Mouse (Mus musculus) heart, embryonic 10.5 days (tissue): ENCODE results near the gene Mybphl. TPM values are rescaled to one million over a fixed set of nuclear protein-coding genes. Genes with fewer than 3 reads are reported as not detected.

Experiments used
- DNase-seq: peaks from one replicate; pipeline ENCODE4 v3.0.0-alpha.2; 2017; ENCODE audit warnings: low spot score
- H3K27ac ChIP-seq: fragments of 300-500 bp; sonication (generic); 2 replicates; pipeline ENCODE4 v1.5.1; 2016; ENCODE audit warnings: mild to moderate bottlenecking
- H3K27me3 ChIP-seq: fragments of 300-500 bp; sonication (generic); 2 replicates; pipeline ENCODE4 v1.6.1; 2016; ENCODE audit warnings: mild to moderate bottlenecking; ENCODE audit not compliant: poor library complexity, insufficient read depth, severe bottlenecking
- H3K36me3 ChIP-seq: fragments of 300-500 bp; sonication (generic); 2 replicates; pipeline ENCODE4 v1.6.1; 2016; ENCODE audit warnings: mild to moderate bottlenecking, moderate library complexity
- H3K4me1 ChIP-seq: fragments of 300-500 bp; sonication (generic); 2 replicates; pipeline ENCODE4 v1.6.1; 2016; ENCODE audit warnings: mild to moderate bottlenecking
- H3K4me3 ChIP-seq: fragments of 300-500 bp; sonication (generic); 2 replicates; pipeline ENCODE4 v1.5.1; 2016; ENCODE audit warnings: mild to moderate bottlenecking, moderate library complexity
- H3K9me3 ChIP-seq: fragments of 300-500 bp; sonication (generic); 2 replicates; pipeline ENCODE4 v1.6.1; 2016; ENCODE audit warnings: mild to moderate bottlenecking, moderate library complexity
- WGBS: fragments of 180-500 bp; shearing (Covaris S2); methylation state at CpG from one replicate; pipeline ENCODE4 v1.1.7; 2016; 5-methylcytosine and 5-hydroxymethylcytosine counted together
- polyA plus RNA-seq: library from polyadenylated mRNA; unstranded; fragments of >200 nt; fragmentation: Nextera tagmentation; extraction: Ambion mirVana; gene quantifications from 2 replicates; pipeline ENCODE4 v1.2.1, GENCODE M21; 2016

Mybphl gene
- polyA plus RNA-seq, 1 experiment from 2014 or later: 60.0 TPM

DNA sequence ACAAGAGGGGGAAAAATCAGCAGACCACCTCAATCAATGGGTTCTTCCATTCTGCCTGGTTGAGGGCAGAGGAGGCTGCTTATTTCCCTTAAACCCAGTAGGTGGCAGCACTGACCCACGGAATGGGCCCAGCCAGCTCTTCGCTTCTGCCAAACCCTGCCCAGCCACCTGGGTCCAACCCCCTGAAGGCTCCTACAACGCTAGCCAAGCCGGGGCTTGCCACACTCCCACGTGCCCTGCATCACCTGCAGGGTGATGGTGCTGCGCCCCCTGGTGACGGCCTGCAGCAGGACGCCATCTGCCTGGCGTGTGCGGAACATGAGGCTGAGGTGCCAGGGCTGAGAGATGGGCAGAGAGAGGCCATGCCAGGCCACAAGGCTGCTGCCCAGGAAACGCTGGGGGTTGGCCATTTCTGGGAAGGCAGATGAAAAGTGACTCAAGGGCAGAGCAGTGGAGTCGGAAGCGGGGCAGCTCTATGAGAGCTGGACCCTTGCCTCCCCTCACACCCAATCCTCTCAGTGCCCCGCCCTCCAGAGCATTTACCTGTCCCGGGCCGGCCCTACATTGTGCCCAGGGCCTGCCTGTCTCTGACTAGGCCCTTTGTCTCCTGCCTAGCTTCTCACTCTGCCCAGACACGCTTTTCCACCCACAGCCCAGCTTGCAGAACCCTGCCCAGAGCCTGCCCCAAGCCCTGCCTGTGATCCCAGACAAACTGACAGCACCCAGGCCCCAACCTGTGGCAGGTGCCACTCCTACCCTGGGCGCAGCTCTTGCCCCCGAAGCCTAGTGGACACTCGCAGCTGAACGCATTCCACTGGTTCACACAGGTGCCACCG, 37.2 kb downstream of the Mybphl start:
- DNase-seq: peak; percentile 92
- Histone ChIP-seq H3K27me3 (peaks cover 68% of the 10 kb centered on the region), H3K4me3 (peak overlapping the region; percentile 36), H3K27ac (no peak overlapping the region), H3K9me3 (no peaks in the 10 kb centered on the region), H3K36me3 (no peaks in the 10 kb centered on the region), H3K4me1 (peaks cover 17% of the 10 kb centered on the region)
- 30% methylated on average over 22 of the region's 22 CpGs for WGBS

DNA sequence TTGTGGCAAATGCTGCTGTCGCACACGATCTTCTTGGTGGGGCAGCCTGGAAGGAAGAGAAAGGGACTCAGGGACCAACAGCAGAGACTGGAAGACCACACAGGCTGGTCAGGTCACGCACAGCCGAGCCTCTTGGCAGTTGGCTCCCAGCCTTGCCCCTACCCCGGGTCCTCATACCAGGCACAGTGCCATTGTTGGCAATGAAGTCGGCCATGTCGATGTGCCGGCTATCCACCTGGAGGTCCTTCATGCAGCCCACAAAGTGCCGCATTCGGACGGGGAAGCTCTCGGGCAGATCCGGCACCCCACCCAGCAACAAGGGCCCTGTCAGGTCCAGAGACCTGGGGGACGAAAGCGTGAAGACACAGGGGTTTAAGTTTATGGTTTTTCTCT, 37.8 kb downstream of the Mybphl start:
- no peak for DNase-seq
- Histone ChIP-seq H3K4me1 (peaks cover 11% of the 10 kb centered on the region), H3K27me3 (peaks cover 68% of the 10 kb centered on the region), H3K36me3 (no peaks in the 10 kb centered on the region), H3K9me3 (no peaks in the 10 kb centered on the region), H3K27ac (no peak overlapping the region), H3K4me3 (no peak overlapping the region)
- 89% methylated on average over 15 of the region's 15 CpGs for WGBS

DNA sequence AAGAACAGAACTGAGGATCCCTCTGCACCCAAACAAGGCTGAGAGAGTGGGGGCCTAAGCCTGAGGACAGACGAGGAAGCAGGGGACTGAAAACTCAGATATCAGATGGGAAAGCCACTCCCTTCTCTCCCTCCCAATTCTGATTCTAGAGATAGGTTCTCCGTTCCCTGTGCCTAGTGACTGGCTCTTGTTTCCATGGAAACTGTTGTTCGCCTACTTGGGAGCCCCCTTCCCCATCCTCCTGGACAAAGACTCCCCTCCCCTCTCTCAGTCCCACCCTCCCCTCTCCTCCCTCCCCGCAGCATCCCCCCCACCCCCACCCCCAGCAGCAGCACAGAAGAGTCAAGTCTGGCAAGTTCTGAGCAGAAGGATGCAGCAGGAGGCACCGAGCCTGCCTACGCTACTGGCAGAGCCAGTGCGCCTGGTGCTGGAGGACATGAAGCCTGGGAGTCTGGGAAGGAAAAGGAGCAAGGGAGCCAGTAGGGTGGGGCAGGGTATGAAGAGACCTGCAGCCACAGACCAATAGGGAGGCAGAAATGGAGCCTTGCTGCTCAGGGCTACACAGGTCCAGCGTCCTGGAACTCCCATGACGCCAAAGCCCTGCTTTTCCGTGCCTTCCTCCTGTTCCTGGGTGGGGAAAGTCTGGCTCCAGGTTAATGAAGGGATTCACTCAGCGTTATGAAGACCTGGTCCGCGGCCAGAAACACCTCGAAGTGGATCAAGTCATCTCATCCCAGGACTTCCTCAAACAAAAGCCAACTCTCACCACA, 41.0 kb downstream of the Mybphl start:
- no peak overlapping the region for H3K4me3 ChIP-seq

DNA sequence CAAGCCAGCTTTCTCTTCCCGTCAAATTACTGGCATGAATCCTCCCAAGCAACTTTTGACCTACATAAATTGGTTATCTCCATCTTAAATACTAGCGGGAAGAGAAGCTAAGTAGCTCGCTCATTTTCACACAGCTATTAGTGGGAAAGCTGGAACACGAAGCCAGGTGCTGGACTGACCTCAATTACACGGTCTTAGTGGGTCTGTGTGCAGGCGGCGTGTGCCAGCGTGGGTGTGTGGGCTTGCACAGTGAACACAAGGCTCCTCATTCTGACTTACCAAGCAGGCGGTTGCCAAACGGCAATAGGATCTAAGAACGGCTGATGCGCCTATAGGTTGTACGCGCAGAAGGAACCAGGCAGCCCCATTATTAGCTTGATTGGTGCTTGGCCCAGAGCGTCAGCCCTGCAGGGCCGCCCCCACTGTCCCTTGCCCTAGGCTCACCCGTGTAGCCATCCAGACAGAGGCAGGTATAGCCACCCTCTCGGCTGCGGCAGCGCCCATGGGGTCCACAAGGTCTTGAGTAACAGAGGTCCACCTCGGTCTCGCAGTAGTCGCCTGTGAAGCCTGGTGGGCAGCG, 41.7 kb downstream of the Mybphl start:
- Histone ChIP-seq H3K27ac (no peak overlapping the region), H3K27me3 (peaks cover 66% of the 10 kb centered on the region), H3K4me3 (no peak overlapping the region), H3K36me3 (no peaks in the 10 kb centered on the region), H3K4me1 (peaks cover 24% of the 10 kb centered on the region), H3K9me3 (no peaks in the 10 kb centered on the region)
- DNase-seq: no peak
- 82% methylated on average over 24 of the region's 24 CpGs for WGBS

More for the DNA sequence above, 41.0 kb downstream of the Mybphl start:
- H3K27me3 ChIP-seq: peaks cover 66% of the 10 kb centered on the region
- WGBS: 39% methylated on average over 14 of the region's 14 CpGs
- no peaks in the 10 kb centered on the region for H3K36me3 ChIP-seq
- no peak overlapping the region for H3K27ac ChIP-seq
- DNase-seq: no peak
- no peaks in the 10 kb centered on the region for H3K9me3 ChIP-seq
- H3K4me1 ChIP-seq: peaks cover 17% of the 10 kb centered on the region

DNA sequence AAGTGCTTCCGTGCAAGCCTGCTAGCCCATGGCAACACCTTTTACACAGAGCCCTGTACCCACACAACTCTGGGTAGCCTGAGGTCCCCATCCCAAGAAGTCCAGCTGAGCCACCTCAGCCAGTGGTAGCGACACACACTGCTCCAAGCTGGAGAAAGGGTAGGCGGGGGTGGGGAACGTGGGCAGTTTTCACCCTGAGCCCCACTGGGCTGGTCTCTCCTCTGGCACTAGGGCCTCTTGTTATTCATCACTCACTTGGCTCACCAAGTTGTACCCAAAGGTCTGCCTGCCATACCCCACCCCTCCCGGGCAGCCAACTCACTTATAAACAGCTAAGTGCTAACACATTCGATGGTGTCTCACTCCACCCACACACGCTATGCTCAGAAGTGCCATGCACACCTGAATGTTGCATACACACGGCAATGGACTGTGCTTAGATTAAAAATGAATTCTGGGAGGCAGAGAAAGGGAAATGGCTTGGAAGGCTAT, 43.9 kb downstream of the Mybphl start:
- Histone ChIP-seq H3K9me3 (no peaks in the 10 kb centered on the region), H3K4me3 (no peak overlapping the region), H3K27me3 (peaks cover 57% of the 10 kb centered on the region), H3K36me3 (peaks cover 12% of the 10 kb centered on the region), H3K27ac (no peak overlapping the region), H3K4me1 (peaks cover 22% of the 10 kb centered on the region)
- WGBS: 84% methylated on average over 8 of the region's 8 CpGs
- no peak for DNase-seq

DNA sequence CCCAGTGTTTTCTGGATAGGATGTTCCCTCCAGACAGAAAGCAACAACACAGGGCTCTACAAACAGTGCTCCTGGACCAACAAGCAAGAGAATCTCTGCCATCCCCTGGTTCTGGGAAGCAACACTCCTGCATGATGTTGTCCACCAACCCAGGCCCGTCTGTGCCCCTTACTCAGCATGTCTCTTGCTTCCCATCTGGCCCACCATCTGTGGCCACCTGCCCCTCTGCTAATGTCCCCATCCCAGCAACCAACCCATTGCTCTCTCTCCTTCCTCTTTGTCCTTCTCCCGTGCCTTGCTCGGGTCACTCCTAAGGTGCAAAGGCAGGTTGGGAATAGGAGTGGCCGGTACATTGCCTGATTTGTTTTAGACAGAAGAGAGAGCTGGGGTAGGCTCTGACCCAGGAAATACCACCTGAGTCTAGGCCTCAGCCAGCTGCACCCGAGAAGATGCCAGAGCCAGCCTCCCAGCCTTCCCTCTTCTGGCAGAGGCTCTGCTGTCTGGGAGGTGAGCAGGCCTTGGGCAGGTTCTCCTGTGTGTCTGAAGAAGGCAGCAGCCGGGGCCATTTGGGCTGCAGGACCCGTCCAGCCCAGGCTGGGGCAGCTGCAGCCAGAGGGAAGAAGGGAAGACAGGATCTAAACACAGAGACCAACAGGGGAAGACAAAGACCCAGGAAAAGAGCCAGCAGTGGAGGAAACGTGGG, 45.1 kb downstream of the Mybphl start:
- Histone ChIP-seq H3K4me3 (no peak overlapping the region), H3K4me1 (peaks cover 22% of the 10 kb centered on the region), H3K27me3 (peaks cover 59% of the 10 kb centered on the region), H3K36me3 (peaks cover 20% of the 10 kb centered on the region), H3K9me3 (no peaks in the 10 kb centered on the region), H3K27ac (peak overlapping the region; percentile 43)
- DNase-seq: no peak
- 57% methylated on average over 8 of the region's 8 CpGs for WGBS

DNA sequence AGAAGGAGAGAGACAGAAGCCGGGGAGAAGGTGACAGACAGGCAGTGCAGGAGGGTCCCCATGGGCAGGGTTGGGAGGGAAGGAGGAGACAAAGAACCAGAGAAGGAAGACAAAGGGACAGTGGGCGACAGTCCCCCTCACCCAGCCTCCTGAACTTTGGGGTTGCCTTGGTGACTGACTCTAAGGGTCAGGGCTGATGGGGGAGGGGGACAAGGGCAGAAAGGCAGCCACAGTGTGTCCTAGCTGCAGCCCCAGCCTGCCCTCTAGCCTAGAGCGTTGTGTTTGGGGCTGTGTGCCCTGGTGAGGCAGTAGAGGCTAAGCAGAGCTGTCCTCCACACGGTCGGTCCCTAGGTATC, 45.6 kb downstream of the Mybphl start:
- H3K4me1 ChIP-seq: peaks cover 28% of the 10 kb centered on the region
- no peak for DNase-seq
- H3K27me3 ChIP-seq: peaks cover 59% of the 10 kb centered on the region
- WGBS: 22% methylated on average over 5 of the region's 5 CpGs
- no peaks in the 10 kb centered on the region for H3K9me3 ChIP-seq
- H3K36me3 ChIP-seq: peaks cover 20% of the 10 kb centered on the region
- H3K27ac ChIP-seq: peak overlapping the region; percentile 43
- H3K4me3 ChIP-seq: no peak overlapping the region

DNA sequence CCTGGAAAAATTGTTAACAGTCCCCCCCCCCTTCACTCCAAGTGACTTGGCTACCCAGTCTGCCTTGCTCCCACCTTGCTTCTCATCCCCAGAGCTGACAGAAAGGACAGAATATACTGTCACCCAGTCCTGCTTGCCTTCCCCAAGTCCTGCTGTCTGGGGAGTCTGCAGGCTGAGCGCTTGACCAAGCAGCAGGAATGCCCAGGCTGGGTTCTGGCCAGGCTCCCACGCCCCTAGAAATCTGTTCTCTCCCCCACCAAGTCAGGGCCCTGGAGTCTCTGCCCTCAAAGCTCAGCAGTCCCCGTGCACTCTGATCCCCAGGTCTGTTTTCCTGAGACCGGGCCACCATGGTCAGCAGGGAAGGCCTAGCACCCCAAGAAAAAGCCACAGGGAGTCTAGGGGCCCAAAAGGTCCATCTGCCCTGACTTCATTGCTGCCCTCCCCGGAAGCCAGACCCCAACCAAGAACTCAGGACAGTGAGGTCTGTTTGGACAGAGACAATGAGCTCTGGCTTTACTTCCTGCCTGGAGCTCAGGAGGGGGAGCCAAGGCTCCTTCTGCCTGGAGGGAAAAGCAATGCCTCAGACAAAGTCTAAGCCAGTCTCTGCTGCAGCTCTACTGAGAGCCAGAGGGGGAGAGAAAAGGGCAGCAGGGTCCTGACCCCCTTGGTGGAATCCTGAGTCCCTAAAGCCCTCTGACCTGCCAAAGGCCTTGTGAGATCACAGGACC, 46.5 kb downstream of the Mybphl start:
- Histone ChIP-seq H3K4me1 (peaks cover 36% of the 10 kb centered on the region), H3K27me3 (peaks cover 53% of the 10 kb centered on the region), H3K4me3 (no peak overlapping the region), H3K27ac (peak overlapping the region; percentile 65), H3K36me3 (peaks cover 20% of the 10 kb centered on the region), H3K9me3 (no peaks in the 10 kb centered on the region)
- WGBS: 52% methylated on average over 5 of the region's 5 CpGs
- DNase-seq: no peak

DNA sequence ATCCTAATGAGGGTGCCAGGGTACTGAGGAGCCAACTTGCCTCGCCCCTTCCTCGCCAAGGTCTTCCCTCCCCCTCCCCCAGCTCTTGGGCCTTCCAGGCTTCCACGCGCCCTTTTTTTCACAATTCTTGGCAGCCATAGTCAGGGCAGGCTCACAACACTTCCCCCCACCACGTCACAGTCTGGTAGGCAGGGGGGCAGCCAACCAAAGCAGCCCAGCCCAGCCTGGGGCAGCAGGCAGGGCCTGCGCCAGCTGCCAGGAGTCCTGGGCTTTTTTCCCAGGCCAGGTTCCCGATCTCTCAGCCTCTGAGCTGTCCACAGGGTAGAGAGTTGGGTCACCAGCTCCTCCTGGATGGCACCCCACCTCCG, 47.0 kb downstream of the Mybphl start:
- DNase-seq: no peak
- Histone ChIP-seq H3K27ac (peak overlapping the region; percentile 65; the same call in 1 of the 2 replicates), H3K4me3 (no peak overlapping the region), H3K9me3 (no peaks in the 10 kb centered on the region), H3K36me3 (peaks cover 20% of the 10 kb centered on the region), H3K4me1 (peaks cover 36% of the 10 kb centered on the region), H3K27me3 (peaks cover 53% of the 10 kb centered on the region)
- 78% methylated on average over 8 of the region's 8 CpGs for WGBS

DNA sequence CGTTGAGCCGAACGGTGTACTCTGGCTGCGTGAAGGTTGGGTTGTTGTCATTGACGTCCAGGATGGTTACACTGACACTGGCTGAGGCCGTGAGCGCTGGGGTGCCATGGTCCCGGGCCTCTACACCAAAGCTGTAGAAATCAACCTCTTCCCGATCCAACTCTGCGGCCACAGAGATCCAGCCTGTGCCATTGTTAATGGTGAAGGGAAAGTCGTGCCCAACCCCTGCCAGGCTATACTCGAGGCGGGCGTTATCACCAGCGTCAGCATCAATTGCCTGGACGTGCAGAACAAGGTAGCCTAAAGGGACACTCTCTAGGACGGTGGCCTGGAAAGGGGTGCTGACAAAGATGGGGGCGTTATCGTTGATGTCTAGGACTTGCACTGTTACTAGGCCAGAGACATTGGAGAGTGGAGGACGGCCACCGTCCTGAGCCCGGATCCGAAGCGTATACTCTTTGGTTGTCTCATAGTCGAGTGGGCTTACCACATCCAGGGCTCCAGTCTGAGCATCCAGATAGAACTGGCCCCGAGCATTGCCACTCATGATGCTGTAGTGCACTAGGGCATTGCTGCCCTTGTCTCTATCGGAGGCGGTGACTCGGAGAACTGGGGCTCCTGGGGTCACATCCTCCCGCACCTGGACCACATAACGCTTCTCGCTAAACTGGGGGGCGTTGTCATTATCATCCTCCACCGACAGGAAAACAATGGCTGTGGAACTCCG, 49.1 kb downstream of the Mybphl start:
- Histone ChIP-seq H3K27ac (no peak overlapping the region), H3K36me3 (peaks cover 20% of the 10 kb centered on the region), H3K27me3 (peaks cover 56% of the 10 kb centered on the region), H3K4me1 (peaks cover 36% of the 10 kb centered on the region), H3K9me3 (no peaks in the 10 kb centered on the region), H3K4me3 (no peak overlapping the region)
- DNase-seq: peak; percentile 76
- whole genome bisulfite sequencing: 93% methylated on average over 35 of the region's 35 CpGs

DNA sequence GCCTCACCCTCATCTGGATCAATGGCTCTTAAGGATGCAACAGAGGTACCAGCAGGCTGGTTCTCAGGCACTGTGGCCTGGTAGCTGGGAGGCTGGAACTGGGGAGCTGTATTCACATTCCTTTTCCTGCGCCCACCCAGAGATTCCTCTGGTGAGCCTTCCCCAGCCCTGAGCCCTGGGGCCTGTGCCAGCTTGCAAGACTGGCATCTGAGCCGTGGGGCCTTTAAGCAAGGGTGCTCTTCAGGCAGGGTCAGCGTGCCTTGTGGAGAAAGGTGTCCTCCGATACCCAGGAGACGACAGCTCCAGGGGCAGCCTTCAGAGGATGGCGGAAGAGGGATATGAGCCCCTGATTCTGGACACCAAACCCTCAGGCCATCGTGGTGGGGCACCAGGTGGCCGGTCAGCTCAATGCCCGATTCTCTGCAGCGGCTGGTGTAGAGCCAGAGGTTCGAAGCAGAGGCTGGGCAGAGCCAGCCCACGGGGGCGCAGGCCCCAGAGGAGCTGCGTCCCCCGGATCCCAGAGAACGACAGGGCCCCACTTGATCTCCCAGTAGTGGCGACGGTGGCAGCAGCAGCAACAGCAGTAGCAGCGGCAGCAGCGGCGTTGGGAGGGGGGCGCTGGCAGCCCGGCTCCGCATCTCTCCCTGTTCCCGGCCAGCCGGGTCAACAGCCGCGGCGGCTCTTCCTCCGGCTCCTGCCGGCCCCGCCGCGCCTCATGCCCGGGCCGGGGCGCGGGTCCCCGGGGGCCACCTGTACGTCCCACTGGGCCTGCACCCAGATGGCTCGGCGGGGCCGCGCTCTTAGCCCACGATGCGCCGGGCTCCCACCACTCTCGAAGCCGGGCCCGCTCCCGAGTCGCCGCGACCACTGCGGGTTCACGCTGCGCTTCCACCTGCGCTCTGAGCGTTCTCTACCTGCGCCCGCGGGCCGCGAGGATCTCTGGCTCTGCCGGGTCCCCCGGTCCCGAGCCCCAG, 50.4 kb downstream of the Mybphl start, which contains the start of gene Celsr2:
Gene Celsr2 (minus strand): TSS at position 696 of the 974 bp plus-strand sequence.
- Histone ChIP-seq H3K4me3 (peak within 1 kb of the TSS; percentile 78), H3K36me3 (peaks cover 20% of the 10 kb centered on the region), H3K27ac (peak within 1 kb of the TSS; percentile 85), H3K27me3 (peaks cover 53% of the 10 kb centered on the region), H3K4me1 (peaks cover 33% of the 10 kb centered on the region), H3K9me3 (no peaks in the 10 kb centered on the region)
- 5% methylated on average over 67 of the region's 67 CpGs for WGBS
- no peak for DNase-seq
